Mouse (Mus musculus): ENCODE measurements around the gene Il17rc. TPM values are rescaled to one million over a fixed set of nuclear protein-coding genes. Genes with fewer than 3 reads are reported as not detected.

Il17rc gene
- total and polyA plus RNA-seq, 3 experiments, result 6.5 to 12.1 (median 7.5) TPM

DNA sequence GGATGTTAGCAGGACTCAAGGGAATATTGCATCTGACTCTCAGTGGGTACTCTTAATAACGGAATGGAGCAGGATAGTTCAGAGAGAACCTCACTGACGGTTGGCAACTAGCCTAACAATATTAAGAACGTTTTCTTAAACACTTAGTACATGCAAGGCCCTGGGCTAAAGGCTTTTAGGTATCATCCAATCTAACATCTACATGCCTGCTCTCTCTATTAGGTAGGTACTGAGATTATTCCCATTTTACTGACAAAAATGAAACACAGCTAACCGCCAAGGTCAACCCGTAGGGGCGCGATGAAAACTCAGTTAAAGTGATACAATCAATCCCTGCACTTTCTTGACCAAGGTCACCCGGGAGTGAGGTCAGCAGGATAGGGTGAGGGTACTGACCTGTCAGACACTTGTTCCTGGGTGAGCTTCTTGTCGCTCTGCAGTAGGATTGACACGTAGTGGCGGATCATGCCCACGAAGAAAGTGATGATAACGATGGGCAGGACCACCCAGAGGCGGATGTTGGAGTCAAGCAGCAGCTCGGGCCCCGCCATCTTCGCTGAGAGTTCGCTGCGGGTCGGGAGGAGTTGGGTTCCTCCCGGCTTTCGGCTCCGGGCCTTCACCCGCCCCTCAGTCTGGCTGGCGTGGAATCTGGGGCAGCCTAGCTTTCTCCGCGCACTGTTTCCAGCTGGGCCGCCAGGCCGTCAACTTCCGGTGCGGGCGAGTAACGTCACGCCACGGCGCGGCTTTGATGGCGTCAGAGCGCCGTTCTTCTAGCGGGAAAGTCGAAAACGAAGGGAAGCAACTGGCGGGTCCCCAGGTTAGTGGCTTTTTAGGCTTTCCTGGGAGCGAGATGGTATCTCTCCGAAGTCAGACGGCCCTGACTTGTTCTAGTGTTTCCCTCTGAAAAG is 60.0 kb downstream of the Il17rc start, which contains the start of the genes Emc3 and Fancd2:
Gene Emc3 (minus strand): TSS at position 721 of the 908 bp plus-strand sequence.
Gene Fancd2 (plus strand): TSS at position 751 of the 908 bp plus-strand sequence.
- H3K79me2 ChIP-seq (replicated peaks; ENCODE audit: control insufficient read depth, insufficient read depth, low read length), result peaks cover 3% of the 10 kb centered on the region; the same call in 1 of the 2 replicates
- peak within 1 kb of the TSS; percentile 83 for H3K27ac ChIP-seq

DNA sequence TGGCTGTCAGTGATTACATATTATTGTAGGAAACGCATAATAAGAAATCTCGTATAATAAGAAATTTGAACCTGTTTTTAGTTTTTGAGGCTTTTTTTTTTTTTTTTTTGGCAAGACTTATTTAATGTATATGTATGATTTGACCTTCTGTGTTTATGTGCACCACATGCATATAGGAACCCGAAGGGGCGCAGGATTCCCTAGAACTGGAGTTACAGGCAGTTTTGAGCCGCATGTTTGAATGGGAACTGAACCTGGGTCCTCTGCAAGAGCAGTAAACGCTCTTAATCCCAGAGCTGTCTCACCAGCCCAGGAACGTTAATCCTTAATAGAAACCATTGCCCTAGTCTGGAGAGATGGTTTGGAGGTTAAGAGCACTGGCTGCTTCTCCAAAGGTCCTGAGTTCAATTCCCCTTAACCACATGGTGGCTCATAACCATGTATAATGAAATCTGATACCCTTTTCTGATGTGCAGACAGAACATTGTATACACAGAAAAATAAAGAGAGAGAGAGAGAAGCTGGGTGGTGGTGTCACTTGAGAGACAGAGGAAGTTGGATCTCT is 60.7 kb downstream of the Il17rc start:
- 6% methylated on average over 7 of the region's 7 CpGs for WGBS
- Histone ChIP-seq H3K4me3 (peak overlapping the region; percentile 99), H3K27ac (peak overlapping the region; percentile 83), H3K4me1 (ENCODE audit: control insufficient read depth, insufficient read depth, low read length) (peaks cover 5% of the 10 kb centered on the region), H3K27me3 (ENCODE audit: control insufficient read depth, insufficient read depth, low read length) (no peaks in the 10 kb centered on the region), H3K36me3 (ENCODE audit: control insufficient read depth, insufficient read depth, low read length) (no peaks in the 10 kb centered on the region; the same call in 1 of the 2 replicates), H3K9ac (ENCODE audit: low read depth, low read length) (no peak overlapping the region; the same call in 1 of the 2 replicates), H3K79me2 (replicated peaks; ENCODE audit: control insufficient read depth, insufficient read depth, low read length) (peaks cover 3% of the 10 kb centered on the region; the same call in 1 of the 2 replicates)
- TF ChIP-seq CTCF (IDR thresholded peaks at IDR 0.05), result no peak
- DNase-seq, result no peak
- intact Hi-C loops (cut with DNase I), result loop anchor here (2.0 to 5.0 kb wide), 4 partner anchors 49 to 165 kb away; partner anchors contain the start of genes Brk1, Creld1, Fancd2os and Tatdn2

More for the DNA sequence above, 60.0 kb downstream of the Il17rc start, which contains the start of the genes Emc3 and Fancd2:
- 1% methylated on average over 47 of the region's 47 CpGs for WGBS
- no peaks in the 10 kb centered on the region; the same call in 1 of the 2 replicates for H3K36me3 ChIP-seq (ENCODE audit: control insufficient read depth, insufficient read depth, low read length)
- peak within 1 kb of the TSS; percentile 55 for H3K9ac ChIP-seq (ENCODE audit: low read depth, low read length)
- peak within 1 kb of the TSS; percentile 99 for H3K4me3 ChIP-seq
- H3K27me3 ChIP-seq (ENCODE audit: control insufficient read depth, insufficient read depth, low read length), result no peaks in the 10 kb centered on the region
- TF ChIP-seq POLR2A (IDR thresholded peaks at IDR 0.05; ENCODE audit: insufficient read depth, low read depth, low read length), result peak; percentile 59
- 0 out of 2 replicates have a peak, but pooled peaks have one; percentile 46 for TF ChIP-seq EP300 (IDR thresholded peaks at IDR 0.05; ENCODE audit: insufficient read depth, low read depth, low read length)
- no peak for TF ChIP-seq CTCF (IDR thresholded peaks at IDR 0.05)
- peak; percentile 91 to 98 for DNase-seq
- H3K4me1 ChIP-seq (ENCODE audit: control insufficient read depth, insufficient read depth, low read length), result peaks cover 5% of the 10 kb centered on the region
- intact Hi-C loops (cut with DNase I), result loop anchor here (2.0 to 5.0 kb wide), 4 partner anchors 48 to 166 kb away; partner anchors contain the start of genes Brk1, Creld1, Fancd2os and Tatdn2

Small RNA genes lying within 50 kb of the gene (microRNA-seq; reads per million reads assigned to microRNA genes)
- gene Gm23365, result 0 reads per million in 2 experiments
- 0 reads per million in 2 experiments for gene Gm24387

Other genes with a start within 250 kb of the Il17rc start
- 10 to 100 TPM; 13.3 to 15.7 TPM for gene Mtmr14, start 233.6 kb upstream of the Il17rc start, total RNA-seq (2021)
- 17.4 and 23.7 TPM in 2 replicates for gene Mtmr14, start 233.6 kb upstream of the Il17rc start, polyA plus RNA-seq (2012; rRNA removed)
- gene Cpne9, start 189.1 kb upstream of the Il17rc start, total RNA-seq (2021), result under 1 TPM in 1 of 2 experiments, not detected in 1; 0.09 TPM
- gene Cpne9, start 189.1 kb upstream of the Il17rc start, polyA plus RNA-seq (2012; rRNA removed), result 0.02 and 0.12 TPM in 2 replicates
- gene Brpf1, start 164.3 kb upstream of the Il17rc start, total RNA-seq (2021), result 10 to 100 TPM; 11.0 to 14.4 TPM
- 9.9 and 12.8 TPM in 2 replicates for gene Brpf1, start 164.3 kb upstream of the Il17rc start, polyA plus RNA-seq (2012; rRNA removed)
- 1 to 10 TPM; 5.0 to 5.7 TPM for gene Ogg1, start 144.5 kb upstream of the Il17rc start, total RNA-seq (2021)
- 10.2 and 10.3 TPM in 2 replicates for gene Ogg1, start 144.5 kb upstream of the Il17rc start, polyA plus RNA-seq (2012; rRNA removed)
- 10 to 100 TPM; 63.0 to 68.2 TPM for gene Camk1, start 127.4 kb upstream of the Il17rc start, total RNA-seq (2021)
- 74.8 and 98.0 TPM in 2 replicates for gene Camk1, start 127.4 kb upstream of the Il17rc start, polyA plus RNA-seq (2012; rRNA removed)
- gene Tada3, start 93.5 kb upstream of the Il17rc start, total RNA-seq (2021), result 10 to 100 TPM; 23.5 to 24.2 TPM
- 16.1 and 16.2 TPM in 2 replicates for gene Tada3, start 93.5 kb upstream of the Il17rc start, polyA plus RNA-seq (2012; rRNA removed)
- gene Arpc4, start 93.3 kb upstream of the Il17rc start, total RNA-seq (2021), result 10 to 100 TPM; 66.4 to 66.9 TPM
- 26.6 and 34.2 TPM in 2 replicates for gene Arpc4, start 93.3 kb upstream of the Il17rc start, polyA plus RNA-seq (2012; rRNA removed)
- gene Ttll3, start 82.2 kb upstream of the Il17rc start, total RNA-seq (2021), result 1 to 10 TPM in 1 of 2 experiments, under 1 TPM in 1; 0.97 to 1.5 TPM
- 3.2 and 4.8 TPM in 2 replicates for gene Ttll3, start 82.2 kb upstream of the Il17rc start, polyA plus RNA-seq (2012; rRNA removed)
- gene Rpusd3, start 52.1 kb upstream of the Il17rc start, total RNA-seq (2021), result 10 to 100 TPM in 1 of 2 experiments, 1 to 10 TPM in 1; 8.3 to 10.3 TPM
- gene Rpusd3, start 52.1 kb upstream of the Il17rc start, polyA plus RNA-seq (2012; rRNA removed), result 30.4 and 39.0 TPM in 2 replicates
- 10 to 100 TPM in 1 of 2 experiments, 1 to 10 TPM in 1; 7.8 to 10.6 TPM for gene Cidec, start 35.7 kb upstream of the Il17rc start, total RNA-seq (2021)
- gene Cidec, start 35.7 kb upstream of the Il17rc start, polyA plus RNA-seq (2012; rRNA removed), result 36.8 and 77.7 TPM in 2 replicates
- gene Jagn1, start 28.9 kb upstream of the Il17rc start, total RNA-seq (2021), result 10 to 100 TPM; 21.1 to 22.5 TPM
- gene Jagn1, start 28.9 kb upstream of the Il17rc start, polyA plus RNA-seq (2012; rRNA removed), result 43.3 and 57.2 TPM in 2 replicates
- 1 to 10 TPM in 1 of 2 experiments, under 1 TPM in 1; 0.55 to 1.1 TPM for gene Il17re, start 12.9 kb upstream of the Il17rc start, total RNA-seq (2021)
- 1.2 and 1.9 TPM in 2 replicates for gene Il17re, start 12.9 kb upstream of the Il17rc start, polyA plus RNA-seq (2012; rRNA removed)
- gene Creld1, start 11.9 kb downstream of the Il17rc start, total RNA-seq (2021), result 10 to 100 TPM; 53.0 to 56.7 TPM
- gene Creld1, start 11.9 kb downstream of the Il17rc start, polyA plus RNA-seq (2012; rRNA removed), result 32.4 and 41.4 TPM in 2 replicates
- gene Prrt3, start 30.5 kb downstream of the Il17rc start, total RNA-seq (2021), result not detected
- gene Prrt3, start 30.5 kb downstream of the Il17rc start, polyA plus RNA-seq (2012; rRNA removed), result not detected in 2 replicates
- gene Emc3, start 60.2 kb downstream of the Il17rc start, total RNA-seq (2021), result 10 to 100 TPM; 52.5 to 58.2 TPM
- gene Emc3, start 60.2 kb downstream of the Il17rc start, polyA plus RNA-seq (2012; rRNA removed), result 41.0 and 66.3 TPM in 2 replicates
- under 1 TPM in 1 of 2 experiments, not detected in 1; 0.18 TPM for gene Fancd2, start 60.3 kb downstream of the Il17rc start, total RNA-seq (2021)
- gene Fancd2, start 60.3 kb downstream of the Il17rc start, polyA plus RNA-seq (2012; rRNA removed), result 0.29 and 0.61 TPM in 2 replicates
- gene Fancd2os, start 129.3 kb downstream of the Il17rc start, total RNA-seq (2021), result not detected
- gene Fancd2os, start 129.3 kb downstream of the Il17rc start, polyA plus RNA-seq (2012; rRNA removed), result not detected in 2 replicates
- gene Brk1, start 133.3 kb downstream of the Il17rc start, total RNA-seq (2021), result 10 to 100 TPM; 60.4 to 70.2 TPM
- gene Brk1, start 133.3 kb downstream of the Il17rc start, polyA plus RNA-seq (2012; rRNA removed), result 128 and 199 TPM in 2 replicates
- 1 to 10 TPM; 8.3 to 8.6 TPM for gene Vhl, start 152.5 kb downstream of the Il17rc start, total RNA-seq (2021)
- gene Vhl, start 152.5 kb downstream of the Il17rc start, polyA plus RNA-seq (2012; rRNA removed), result 11.2 and 12.0 TPM in 2 replicates
- gene Irak2, start 167.0 kb downstream of the Il17rc start, total RNA-seq (2021), result 10 to 100 TPM; 10.4 to 13.6 TPM
- gene Irak2, start 167.0 kb downstream of the Il17rc start, polyA plus RNA-seq (2012; rRNA removed), result 12.5 and 12.9 TPM in 2 replicates
- 10 to 100 TPM; 66.7 to 71.9 TPM for gene Tatdn2, start 225.6 kb downstream of the Il17rc start, total RNA-seq (2021)
- gene Tatdn2, start 225.6 kb downstream of the Il17rc start, polyA plus RNA-seq (2012; rRNA removed), result 17.3 and 36.1 TPM in 2 replicates
- gene Ghrl, start 248.5 kb downstream of the Il17rc start, total RNA-seq (2021), result not detected
- gene Ghrl, start 248.5 kb downstream of the Il17rc start, polyA plus RNA-seq (2012; rRNA removed), result 0.76 and 1.1 TPM in 2 replicates